Mouse (Mus musculus): ENCODE measurements around the gene Dcaf7.
A peak's percentile ranks its signal among the peaks of the same experiment; 100 is the strongest.
"Not testable (repeated sequence)": the region's sequence is repeated elsewhere in the genome, so short reads cannot be mapped to it uniquely, and the experiment has no call there.

The Dcaf7 gene

DNA sequence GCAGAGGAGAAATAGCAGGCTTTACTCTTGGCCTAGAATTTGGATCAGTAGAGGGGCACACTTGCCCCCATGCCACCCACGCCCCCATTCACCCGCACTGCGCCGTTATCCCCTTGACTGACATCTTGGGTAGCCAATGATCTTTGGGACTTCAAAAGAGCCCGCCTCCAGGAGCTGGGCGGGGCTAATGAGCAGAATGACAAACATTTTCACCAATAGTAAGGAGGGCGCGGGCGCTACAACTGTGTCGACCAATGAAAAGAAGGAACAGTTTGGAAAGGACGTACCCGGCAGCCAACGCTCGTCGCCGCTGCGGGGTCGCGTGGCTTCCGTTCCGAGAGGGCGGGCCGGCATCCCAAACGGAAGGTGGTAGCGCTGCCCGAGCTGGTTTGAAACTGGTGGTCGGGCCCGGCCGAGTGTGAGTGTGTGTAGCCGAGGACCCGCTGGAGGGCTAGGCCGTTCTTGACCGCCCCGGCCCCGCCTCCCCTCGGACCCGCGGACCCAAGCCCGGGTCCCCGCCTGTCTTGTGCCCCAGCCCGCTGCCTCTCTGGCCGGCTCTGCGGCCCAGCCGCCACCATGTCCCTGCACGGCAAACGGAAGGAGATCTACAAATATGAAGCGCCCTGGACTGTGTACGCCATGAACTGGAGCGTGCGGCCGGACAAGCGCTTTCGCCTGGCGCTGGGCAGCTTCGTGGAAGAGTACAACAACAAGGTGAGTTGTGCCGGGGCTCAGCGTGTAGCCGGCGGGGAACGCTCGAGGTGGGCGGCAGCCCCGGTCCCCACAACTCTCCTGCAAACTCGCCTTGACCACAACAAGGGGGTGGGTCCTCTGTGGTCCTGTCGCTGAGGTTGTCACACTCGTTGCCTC lies at the start of gene Dcaf7:
Dcaf7 (plus strand) TSS at position 325 of the 870 bp plus-strand sequence.
- peak; percentile 98 for DNase-seq (ENCODE audit: low read depth, low spot score)

DNA sequence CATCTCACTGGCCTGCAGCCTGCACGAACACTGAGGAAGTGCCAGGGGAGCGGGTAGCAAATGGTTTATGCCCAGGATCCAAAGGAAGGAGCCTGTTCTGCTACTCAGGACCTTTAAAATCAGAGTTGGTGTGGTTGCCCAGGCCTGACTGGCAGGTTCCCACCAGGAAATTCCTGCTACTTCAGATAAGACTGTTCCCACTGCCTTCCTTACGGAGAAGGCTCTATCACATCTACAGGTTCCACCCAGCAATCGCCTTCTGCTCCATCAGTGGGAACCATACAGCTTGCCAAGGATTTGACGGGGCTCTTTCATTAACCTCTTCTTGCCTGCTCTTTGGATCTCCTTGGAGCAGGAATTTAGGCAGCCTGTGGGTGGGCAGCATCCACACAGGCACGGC lies 49.2 kb upstream of the Dcaf7 start:
- DNase-seq (ENCODE audit: low read depth, low spot score) = no peak

DNA sequence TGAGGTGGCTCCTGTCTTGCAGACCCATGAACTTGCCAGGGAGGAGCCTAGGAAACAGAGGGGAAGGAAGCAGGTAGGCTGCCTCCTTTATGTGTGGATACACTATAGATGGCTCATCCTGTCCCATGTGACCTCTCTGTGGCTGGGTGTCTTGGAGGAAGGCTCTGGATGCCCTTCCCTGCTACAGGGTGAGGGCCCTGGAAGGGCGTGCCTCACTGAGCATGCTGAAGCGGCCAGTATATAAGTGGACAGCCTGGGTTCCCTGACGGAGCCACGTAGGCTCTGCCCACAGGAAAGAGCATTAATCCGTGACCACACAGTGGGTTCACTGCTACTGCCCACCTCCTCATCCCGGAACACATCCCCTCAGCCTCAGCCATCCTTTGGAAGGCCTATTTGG lies 47.2 kb upstream of the Dcaf7 start:
- no peak for DNase-seq (ENCODE audit: low read depth, low spot score)

DNA sequence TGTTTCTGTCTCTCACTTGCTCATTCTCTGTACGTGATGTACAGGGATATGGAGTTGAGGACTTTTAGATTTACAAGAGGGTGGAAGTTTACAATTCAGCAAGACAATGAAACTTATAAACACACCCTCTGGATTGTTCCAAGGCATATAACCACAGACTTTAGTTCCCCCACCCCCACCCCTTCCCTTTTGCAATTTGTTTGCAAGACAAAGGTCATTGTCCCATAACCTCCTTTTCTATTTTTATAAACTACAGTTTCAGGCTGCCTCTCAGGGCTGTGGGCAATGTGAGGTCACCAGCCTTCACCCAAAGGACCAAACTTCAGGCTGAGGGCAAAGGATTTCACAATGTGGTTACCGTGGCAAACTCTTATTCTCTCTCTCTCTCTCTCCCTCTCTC lies 46.4 kb upstream of the Dcaf7 start:
- no peak for DNase-seq (ENCODE audit: low read depth, low spot score)

DNA sequence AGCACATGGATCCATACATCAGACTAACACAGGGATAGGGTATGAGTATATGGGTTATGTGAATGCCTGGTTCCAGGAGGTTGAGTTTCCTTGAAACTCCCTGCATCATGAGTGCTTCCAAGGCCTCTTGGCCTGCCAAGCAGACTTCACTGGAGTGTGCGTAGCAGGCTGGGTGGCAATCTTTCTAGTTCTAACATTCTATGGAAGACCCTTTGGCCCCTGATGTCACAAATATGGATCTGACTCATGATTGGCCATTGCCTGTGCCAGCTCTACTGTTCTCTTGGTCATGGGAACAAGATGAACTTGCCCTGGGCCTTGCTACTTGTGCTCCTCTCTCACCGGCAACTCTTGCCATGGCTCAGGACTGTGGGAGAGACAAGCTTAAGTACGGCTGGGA lies 42.3 kb upstream of the Dcaf7 start, which contains the start of gene Ace3:
Ace3 (plus strand) TSS at position 301 of the 400 bp plus-strand sequence.
- DNase-seq (ENCODE audit: low read depth, low spot score) = no peak

DNA sequence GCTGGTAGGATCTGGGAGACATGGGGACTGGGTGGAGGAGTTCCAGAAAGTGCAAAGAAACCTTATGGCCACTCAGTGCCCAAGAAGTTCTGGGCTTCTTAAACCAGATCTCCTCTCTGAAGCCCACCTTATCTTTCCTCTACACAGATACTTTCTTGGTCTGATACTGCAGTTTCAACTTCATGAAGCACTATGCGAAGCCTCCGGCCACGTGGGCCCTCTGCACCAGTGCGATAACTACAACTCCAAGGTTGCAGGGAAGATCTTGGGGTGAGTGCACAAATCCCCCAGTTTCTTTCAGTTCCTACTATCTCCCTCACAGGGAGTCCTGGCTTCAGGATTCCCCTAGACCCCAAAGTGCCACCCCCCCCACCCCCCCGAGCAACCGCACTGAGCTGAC lies 36.6 kb upstream of the Dcaf7 start:
- DNase-seq (ENCODE audit: low read depth, low spot score) = no peak

DNA sequence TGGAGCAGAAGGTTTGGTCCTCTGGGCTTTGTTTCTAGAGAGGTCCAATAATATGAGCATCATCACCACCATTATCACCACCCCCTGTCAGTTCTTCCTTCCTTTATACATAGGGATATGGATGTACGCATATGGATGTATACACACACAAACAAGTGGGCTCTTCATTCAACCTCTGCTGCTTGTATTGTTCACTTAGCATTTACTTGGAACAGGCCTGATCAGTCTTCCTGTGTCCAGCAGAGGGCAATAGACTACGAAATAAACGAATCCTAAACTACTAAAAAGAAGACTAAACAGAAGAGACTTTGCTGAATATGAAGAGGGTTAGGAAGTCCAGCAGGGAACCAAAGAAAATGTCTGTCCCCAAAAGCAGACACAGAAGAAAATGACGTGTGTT lies 35.0 kb upstream of the Dcaf7 start:
- DNase-seq (ENCODE audit: low read depth, low spot score) = peak; percentile 60

DNA sequence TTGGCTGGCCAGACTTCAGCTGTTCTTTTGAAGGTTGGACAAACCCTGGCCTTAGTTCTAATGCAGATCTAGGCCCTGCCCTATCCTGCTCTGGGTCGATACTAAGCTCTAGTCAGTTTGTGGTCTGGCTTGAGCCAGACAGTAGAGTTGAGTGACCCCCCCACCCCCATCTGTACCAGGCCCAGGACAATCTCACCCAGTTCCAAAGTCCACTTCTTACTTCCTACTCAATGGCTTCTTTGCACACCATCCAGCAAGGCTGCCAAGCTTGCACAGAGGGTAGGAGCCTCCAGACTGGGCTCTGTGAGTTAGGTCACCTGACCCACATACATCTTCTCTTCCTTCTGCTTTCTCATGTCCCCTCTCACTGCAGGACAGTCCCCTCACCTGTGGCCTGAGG lies 32.1 kb upstream of the Dcaf7 start:
- no peak for DNase-seq (ENCODE audit: low read depth, low spot score)

DNA sequence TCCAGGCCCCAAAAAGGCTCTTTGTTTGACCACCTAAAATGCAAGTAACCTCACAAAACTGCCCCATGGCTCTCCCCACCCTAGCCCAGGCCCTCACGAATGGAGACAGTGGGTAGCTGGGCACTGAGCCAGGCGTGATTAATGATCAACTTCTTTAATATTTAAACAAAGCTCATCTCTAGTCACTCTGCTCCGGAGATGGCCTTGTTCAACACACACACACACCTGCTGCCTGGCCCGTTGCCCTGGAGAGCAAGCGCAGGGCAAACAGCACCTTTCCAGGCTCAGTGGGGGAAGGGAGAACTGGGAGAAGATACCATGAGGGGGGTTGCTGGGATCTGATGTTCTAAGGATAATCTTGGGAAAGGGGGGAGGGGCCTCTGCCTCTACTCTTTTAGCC lies 30.7 kb upstream of the Dcaf7 start:
- no peak for DNase-seq (ENCODE audit: low read depth, low spot score)

DNA sequence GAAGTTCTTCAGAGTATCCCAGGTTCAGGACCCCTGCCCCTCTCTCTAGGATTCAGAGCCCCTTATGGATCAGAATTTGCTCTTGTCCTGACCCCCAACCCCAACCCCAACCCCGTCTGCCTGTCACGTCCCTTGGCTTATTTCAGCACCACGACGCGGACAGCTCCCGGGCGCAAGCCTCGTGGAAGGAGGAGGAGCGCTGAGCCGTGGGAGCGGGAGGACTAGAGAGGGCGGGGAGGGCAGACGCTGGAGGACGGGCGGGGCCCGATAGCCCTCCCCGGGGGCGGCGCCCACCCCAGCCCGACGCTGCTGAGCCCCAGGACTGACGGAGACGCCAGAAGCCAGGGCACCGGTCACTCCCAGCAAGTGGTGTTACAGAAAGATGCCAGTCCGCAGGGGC lies 28.9 kb upstream of the Dcaf7 start, which contains the start of gene Kcnh6:
Kcnh6 (plus strand) TSS at position 304 of the 400 bp plus-strand sequence.
- peak; percentile 67 for DNase-seq (ENCODE audit: low read depth, low spot score)

DNA sequence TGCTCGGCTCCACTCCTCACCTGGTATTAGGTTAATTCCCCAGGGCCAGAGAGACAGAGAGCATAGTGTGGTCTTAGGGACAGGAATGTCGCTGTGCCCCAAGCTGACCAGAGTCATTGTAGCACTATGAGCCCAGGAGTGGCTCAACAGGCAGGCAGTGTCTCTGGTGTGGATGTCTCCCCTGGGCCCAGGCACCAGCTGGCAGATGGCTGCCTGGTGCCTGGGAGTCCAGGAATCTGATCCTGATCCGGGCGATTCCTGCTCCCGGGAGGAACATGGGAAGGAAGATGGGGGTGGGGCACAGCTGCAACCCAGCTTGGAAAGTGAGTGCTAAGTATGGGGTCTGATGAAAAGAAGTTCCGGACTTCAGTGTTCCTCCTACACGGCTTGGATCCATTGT lies 24.0 kb upstream of the Dcaf7 start:
- DNase-seq (ENCODE audit: low read depth, low spot score) = no peak

DNA sequence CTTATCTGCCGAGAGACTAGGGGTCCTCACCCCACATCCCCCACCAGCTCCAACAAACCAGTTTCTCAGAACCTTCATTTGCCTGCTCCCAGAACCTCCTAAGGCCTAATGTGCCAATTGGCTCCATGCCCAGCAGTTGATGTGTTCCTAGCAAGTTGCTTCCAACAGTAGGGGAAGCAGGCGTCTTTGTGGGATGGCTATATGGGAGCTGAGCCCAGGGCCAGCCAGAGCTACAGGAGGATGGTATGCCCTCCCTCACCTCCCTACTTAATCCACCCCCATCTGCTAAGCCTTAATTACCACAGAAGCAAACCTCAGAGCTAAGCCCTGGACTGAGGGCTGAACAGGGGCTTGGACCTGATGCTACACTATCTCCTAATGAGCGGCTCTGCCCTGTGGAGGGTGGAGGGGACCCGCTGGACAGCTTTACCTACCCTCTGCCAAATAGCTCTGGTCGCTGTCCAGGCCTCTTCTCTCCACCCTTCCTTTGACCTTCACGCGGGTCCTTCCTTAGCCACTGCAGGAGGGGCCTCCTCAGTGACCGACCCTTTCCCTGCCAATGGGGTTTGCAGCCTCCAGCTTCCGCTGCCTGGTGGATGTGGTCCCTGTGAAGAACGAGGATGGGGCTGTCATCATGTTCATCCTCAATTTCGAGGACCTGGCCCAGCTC lies 23.0 kb upstream of the Dcaf7 start:
- DNase-seq (ENCODE audit: low read depth, low spot score) = no peak

DNA sequence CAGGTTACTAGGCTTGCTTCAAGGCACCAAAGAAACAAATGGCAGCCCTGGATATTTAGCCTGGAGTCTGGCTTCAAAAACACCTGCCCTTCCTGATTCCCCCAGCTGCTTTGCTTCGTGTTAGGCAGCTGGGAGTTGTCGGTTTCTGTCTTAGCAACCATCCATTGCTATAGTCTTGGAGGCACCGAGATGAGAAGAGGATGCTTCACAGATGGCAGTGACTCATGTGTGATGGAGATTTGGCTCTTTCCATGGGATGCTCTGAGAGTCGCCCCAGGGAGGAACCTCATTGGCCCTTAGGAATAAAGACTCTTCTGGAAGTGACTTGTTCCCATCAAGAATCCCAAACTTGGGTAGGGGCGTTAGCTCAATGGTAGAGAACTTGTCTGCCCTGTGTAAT lies 20.2 kb upstream of the Dcaf7 start:
- no peak for DNase-seq (ENCODE audit: low read depth, low spot score)

DNA sequence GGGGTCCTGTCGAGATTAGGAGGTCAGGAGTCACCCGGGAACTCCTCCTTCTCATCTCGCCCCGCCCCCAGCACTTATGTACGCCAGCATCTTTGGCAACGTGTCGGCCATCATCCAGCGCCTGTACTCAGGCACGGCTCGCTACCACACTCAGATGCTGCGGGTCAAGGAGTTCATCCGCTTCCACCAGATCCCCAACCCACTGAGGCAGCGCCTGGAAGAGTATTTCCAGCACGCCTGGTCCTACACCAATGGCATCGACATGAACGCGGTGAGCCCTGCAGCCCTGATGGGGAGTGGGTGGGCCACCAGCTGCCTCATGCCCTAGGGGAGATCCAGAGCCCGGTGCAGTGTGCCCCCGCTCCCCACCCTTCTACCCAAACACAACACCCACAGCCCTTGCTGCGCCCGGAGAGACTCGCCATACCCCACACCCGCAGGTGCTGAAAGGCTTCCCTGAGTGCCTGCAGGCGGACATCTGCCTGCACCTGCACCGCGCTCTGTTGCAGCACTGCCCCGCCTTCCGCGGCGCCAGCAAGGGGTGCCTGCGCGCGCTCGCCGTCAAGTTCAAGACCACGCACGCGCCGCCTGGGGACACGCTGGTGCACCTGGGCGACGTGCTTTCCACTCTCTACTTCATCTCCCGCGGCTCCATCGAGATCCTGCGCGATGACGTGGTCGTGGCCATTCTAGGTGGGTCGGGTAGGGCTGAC lies 16.5 kb upstream of the Dcaf7 start:
- DNase-seq (ENCODE audit: low read depth, low spot score) = peak; percentile 77

DNA sequence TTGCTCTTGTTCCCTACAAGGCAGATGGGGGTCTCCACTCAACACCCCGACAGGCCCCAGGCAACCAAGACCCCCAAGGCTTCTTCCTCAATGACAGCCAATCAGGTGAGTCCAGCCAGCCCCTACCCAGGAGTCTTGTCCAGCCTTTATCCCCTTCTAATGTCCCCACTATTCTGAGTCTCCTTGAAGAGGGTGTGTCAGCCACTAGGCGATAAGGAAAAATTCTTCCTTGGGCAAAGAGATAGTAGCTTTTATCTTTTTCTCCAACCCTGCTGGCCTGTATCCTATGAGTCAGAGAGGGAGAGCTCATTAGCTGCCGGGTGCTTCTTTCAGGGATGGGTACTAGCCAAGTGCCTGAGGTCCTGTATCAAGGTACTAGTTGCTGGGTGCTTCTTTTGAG lies 10.9 kb upstream of the Dcaf7 start:
- no peak for DNase-seq (ENCODE audit: low read depth, low spot score)

DNA sequence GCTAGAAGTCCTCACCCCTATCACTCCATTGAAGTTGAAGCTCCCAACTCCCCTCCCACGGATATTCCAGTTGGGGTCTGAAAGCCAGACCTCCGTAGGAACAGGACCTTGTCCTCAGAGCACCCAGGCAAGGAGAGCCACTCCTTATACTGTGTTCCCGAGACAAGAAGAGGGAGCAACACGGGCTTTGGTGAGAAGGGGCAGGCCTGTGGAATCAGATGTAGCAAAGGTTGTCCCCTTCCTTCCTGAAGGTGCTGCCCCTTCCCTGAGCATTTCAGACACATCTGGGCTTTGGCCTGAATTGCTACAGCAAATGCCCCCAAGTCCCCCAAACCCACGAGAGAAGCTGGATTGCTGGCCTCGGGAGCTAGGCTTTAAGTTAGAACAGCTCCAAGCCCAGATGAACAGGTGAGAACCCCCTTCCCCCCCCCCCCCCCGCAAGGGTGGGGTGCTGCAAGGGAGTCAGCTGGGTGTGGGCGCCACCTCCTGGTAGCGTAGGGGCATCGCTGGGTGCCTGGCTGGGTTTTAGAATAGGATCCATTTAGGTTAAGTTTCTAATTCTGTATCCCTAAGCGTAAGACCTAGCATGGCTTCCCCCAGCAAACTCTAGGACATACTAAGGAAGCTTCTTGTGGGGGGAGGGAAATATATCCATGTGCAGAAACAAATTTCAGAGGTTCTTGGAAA lies 10.1 kb upstream of the Dcaf7 start:
- DNase-seq (ENCODE audit: low read depth, low spot score) = peak; percentile 44

DNA sequence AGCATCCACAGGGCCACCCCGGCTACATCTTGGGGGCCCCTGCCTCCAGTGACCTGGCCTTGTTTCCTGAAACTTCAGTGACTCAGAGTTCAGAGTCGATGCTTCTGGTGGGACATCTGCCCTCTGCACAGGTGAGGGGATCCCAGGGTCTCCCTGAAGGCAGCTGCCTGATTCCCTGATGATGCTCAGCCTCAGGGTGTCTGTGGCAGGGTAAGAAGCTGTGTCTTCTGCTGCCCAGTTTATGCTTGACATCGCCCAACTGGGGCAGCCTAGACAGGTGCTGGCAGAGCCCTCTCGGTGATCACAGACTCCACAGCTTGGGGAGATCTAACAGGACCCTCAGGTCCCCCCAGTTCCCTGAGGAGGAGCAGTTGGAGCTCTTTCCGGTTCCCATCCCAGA lies 9.1 kb upstream of the Dcaf7 start:
- no peak for DNase-seq (ENCODE audit: low read depth, low spot score)

DNA sequence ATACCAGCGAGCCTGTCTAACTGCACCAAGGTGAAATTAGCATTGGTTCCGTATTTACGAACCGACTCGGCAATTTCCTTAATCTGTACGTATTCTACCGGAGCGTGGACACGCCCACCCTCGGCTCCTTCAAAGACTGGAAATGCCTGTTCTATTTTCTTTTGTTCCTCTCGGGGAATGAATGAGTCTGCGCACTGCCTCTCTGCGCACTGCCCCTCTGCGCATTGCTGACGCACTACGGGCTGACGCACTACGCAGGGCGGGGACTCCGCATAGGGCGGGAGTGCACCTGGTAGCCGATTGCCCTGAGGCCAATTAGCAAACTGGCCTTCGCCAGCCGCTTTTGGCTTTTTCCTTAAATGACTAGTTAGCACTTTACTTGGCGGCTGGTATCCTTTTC lies 4.6 kb upstream of the Dcaf7 start:
- DNase-seq (ENCODE audit: low read depth, low spot score) = not testable (repeated sequence)

DNA sequence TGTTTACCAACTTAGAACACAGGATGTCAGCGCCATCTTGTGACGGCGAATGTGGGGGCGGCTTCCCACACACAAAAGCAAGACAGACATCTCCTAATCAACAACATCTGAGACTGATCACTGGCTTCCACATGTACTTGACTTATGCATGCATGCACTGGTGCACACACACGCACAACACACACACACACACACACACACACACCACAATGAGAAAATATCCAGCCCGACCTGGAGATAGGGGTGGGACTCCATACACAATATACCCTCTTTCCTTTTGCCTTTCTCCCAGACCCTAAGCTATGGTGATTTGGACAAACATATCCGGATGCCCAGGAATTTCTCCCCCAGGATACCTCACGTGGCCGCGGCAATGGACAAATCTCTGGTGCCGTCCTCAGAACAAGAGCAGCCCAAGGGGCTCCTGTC lies 3.2 kb upstream of the Dcaf7 start:
- DNase-seq (ENCODE audit: low read depth, low spot score) = no peak

DNA sequence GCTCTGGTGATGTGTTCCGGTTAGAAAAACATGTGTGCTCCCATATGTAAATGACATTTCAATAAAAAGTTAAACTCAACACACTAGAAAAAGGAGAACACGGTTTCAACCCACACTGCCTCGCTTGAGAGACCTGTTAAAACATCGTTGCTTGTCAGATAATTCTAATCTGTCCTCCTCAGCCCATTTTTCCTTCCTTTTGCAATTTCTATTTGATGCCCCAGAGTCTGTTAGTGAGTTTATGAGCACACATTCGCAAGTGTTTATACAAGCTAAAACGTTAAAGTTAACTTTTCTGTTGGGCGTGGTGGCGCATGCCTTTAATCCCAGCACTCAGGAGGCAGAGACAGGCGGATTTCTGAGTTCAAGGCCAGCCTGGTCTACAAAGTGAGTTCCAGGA lies 1.7 kb upstream of the Dcaf7 start:
- DNase-seq (ENCODE audit: low read depth, low spot score) = no peak

DNA sequence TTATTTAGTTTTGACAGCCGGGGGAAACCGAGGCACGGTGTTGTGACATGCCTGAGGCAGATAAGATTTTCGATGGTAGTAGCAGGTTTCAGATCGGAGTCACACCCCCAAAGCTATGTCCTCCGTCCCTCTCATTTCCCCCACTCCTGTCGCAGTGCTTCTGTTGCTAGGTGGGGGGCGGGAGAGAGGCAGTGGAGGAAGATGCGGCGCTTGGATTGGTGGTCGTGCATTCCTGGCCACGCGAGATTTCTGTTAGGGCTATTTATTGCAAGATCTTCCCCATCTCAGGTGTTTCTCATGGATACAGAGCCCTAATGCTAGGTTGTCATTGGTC lies 713 bp downstream of the Dcaf7 start:
- peak; percentile 90 for DNase-seq (ENCODE audit: low read depth, low spot score)

DNA sequence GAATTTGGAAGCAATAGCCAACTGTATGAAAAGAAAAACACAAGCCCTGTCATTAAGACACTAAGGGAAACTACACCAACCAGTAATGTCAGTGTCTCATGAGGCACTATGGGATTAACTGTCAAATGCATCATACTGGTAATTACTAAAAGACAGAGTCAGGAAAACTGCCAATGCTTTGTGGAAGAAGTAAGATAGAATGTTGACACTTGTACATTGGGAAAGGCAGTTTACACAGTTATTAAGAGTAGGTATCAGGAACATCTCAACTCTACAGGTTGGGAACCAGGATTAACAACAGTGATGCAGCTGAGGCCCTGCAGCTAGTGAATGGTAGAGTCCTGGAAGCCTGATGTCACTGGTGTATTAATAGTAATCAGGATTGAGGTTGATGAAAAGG lies 7.7 kb downstream of the Dcaf7 start:
- DNase-seq (ENCODE audit: low read depth, low spot score) = no peak

All from ES-CJ7 (cell line).